Mouse (Mus musculus) embryonic facial prominence, embryonic 14.5 days (tissue): ENCODE measurements around the gene Art3. TPM values are rescaled to one million over a fixed set of nuclear protein-coding genes. Genes with fewer than 3 reads are reported as not detected.

Experiments
- ATAC-seq: fragments of 200-750 bp; cut with Nextera tagmentation; 2 replicates; pipeline ENCODE4 v1.8.0; 2017; ENCODE audit warnings: low read depth, moderate number of reproducible peaks, moderate TSS enrichment
- DNase-seq: peaks from one replicate; pipeline ENCODE4 v3.0.0-alpha.2; 2015; ENCODE audit warnings: low spot score
- H3K27ac ChIP-seq: fragments of 300-500 bp; sonication (generic); replicated peaks from 2 replicates; pipeline ENCODE4 v1.5.1; 2014; ENCODE audit warnings: low read depth, mild to moderate bottlenecking, low read length, moderate library complexity
- H3K27me3 ChIP-seq: fragments of 300-500 bp; sonication (generic); replicated peaks from 2 replicates; pipeline ENCODE4 v1.6.1; 2014; ENCODE audit warnings: low read length; ENCODE audit not compliant: control insufficient read depth, insufficient read depth
- H3K36me3 ChIP-seq: fragments of 300-500 bp; sonication (generic); 2 replicates; pipeline ENCODE4 v1.6.1; 2014; ENCODE audit warnings: low read length, mixed read lengths; ENCODE audit not compliant: control insufficient read depth, insufficient read depth
- H3K4me1 ChIP-seq: fragments of 300-500 bp; sonication (generic); 2 replicates; pipeline ENCODE4 v1.6.1; 2014; ENCODE audit warnings: antibody characterized with exemption, low read length; ENCODE audit not compliant: control insufficient read depth, insufficient read depth
- H3K4me2 ChIP-seq: fragments of 300-500 bp; sonication (generic); 2 replicates; pipeline ENCODE4 v1.6.1; 2014; ENCODE audit warnings: low read depth, mild to moderate bottlenecking, low read length, moderate library complexity, mixed read lengths
- H3K4me3 ChIP-seq: fragments of 300-500 bp; sonication (generic); 2 replicates; pipeline ENCODE4 v1.5.1; 2014; ENCODE audit warnings: low read depth, mild to moderate bottlenecking, low read length
- H3K9ac ChIP-seq: fragments of 300-500 bp; sonication (generic); 2 replicates; pipeline ENCODE4 v1.6.1; 2014; ENCODE audit warnings: low read depth, mild to moderate bottlenecking, low read length, moderate library complexity, mixed read lengths
- H3K9me3 ChIP-seq: fragments of 300-500 bp; sonication (generic); 2 replicates; pipeline ENCODE4 v1.6.1; 2016; ENCODE audit warnings: low read length; ENCODE audit not compliant: control insufficient read depth
- WGBS: fragments of 180-500 bp; shearing (Covaris S2); extraction: QIAGEN DNeasy Blood & Tissue Kit; methylation state at CpG from one replicate; pipeline ENCODE4 v1.1.7; 2014; 5-methylcytosine and 5-hydroxymethylcytosine counted together
- polyA plus RNA-seq: library from polyadenylated mRNA; unstranded; fragments of >200 nt; fragmentation: Nextera tagmentation; extraction: Ambion mirVana; gene quantifications from 2 replicates; pipeline ENCODE4 v1.2.1, GENCODE M21; 2014

The Art3 gene
- polyA plus RNA-seq, 1 experiment from 2014 or later = 10.3 TPM

- H3K9me3 ChIP-seq = no peaks in the 10 kb centered on the region
- H3K4me1 ChIP-seq = peaks cover 3% of the 10 kb centered on the region; the same call in 1 of the 2 replicates
- no peak overlapping the region for H3K27ac ChIP-seq
- no peaks in the 10 kb centered on the region for H3K36me3 ChIP-seq
- 42% methylated on average over 12 of the region's 12 CpGs for WGBS
- H3K27me3 ChIP-seq = no peaks in the 10 kb centered on the region
- H3K4me2 ChIP-seq = no peak overlapping the region
- DNase-seq = peak; percentile 91
- H3K9ac ChIP-seq = no peak overlapping the region
- H3K4me3 ChIP-seq = no peak overlapping the region
- peak; percentile 81 for ATAC-seq
Measured at GRCm38 (mm10) chr5:92381550-92382348, 50.1 kb downstream of the Art3 start.

- Histone ChIP-seq H3K27ac (no peak overlapping the region), H3K4me3 (no peak overlapping the region), H3K9ac (no peak overlapping the region), H3K4me2 (no peak overlapping the region), H3K4me1 (peaks cover 3% of the 10 kb centered on the region; the same call in 1 of the 2 replicates), H3K27me3 (no peaks in the 10 kb centered on the region), H3K9me3 (no peaks in the 10 kb centered on the region), H3K36me3 (no peaks in the 10 kb centered on the region)
- 56% methylated on average over 9 of the region's 9 CpGs for WGBS
- no peak for DNase-seq
- no peak for ATAC-seq
Measured at GRCm38 (mm10) chr5:92382349-92382679, 50.7 kb downstream of the Art3 start.

- Histone ChIP-seq H3K4me2 (no peak overlapping the region), H3K9ac (no peak overlapping the region), H3K27me3 (no peaks in the 10 kb centered on the region), H3K4me1 (no peaks in the 10 kb centered on the region), H3K9me3 (no peaks in the 10 kb centered on the region), H3K27ac (no peak overlapping the region), H3K4me3 (no peak overlapping the region), H3K36me3 (no peaks in the 10 kb centered on the region)
- 43% methylated on average over 7 of the region's 7 CpGs for WGBS
- DNase-seq (no peak), ATAC-seq (no peak)
Measured at GRCm38 (mm10) chr5:92383747-92384146, 52.1 kb downstream of the Art3 start.

GRCm38 (mm10) chr5:92384855-92385254 lies 53.2 kb downstream of the Art3 start:
- no peak for DNase-seq
- no peaks in the 10 kb centered on the region for H3K9me3 ChIP-seq
- no peak overlapping the region for H3K4me3 ChIP-seq
- H3K4me1 ChIP-seq = no peaks in the 10 kb centered on the region
- no peaks in the 10 kb centered on the region for H3K27me3 ChIP-seq
- no peak overlapping the region for H3K9ac ChIP-seq
- H3K36me3 ChIP-seq = no peaks in the 10 kb centered on the region
- H3K4me2 ChIP-seq = no peak overlapping the region
- no peak overlapping the region for H3K27ac ChIP-seq
- no peak for ATAC-seq
- 48% methylated on average over 7 of the region's 7 CpGs for WGBS

- Histone ChIP-seq H3K4me3 (no peak overlapping the region), H3K36me3 (no peaks in the 10 kb centered on the region), H3K9ac (no peak overlapping the region), H3K27ac (no peak overlapping the region), H3K27me3 (peaks cover 5% of the 10 kb centered on the region; the same call in 1 of the 2 replicates), H3K9me3 (no peaks in the 10 kb centered on the region), H3K4me2 (no peak overlapping the region), H3K4me1 (no peaks in the 10 kb centered on the region)
- DNase-seq (no peak), ATAC-seq (no peak)
- WGBS = 85% methylated on average over 5 of the region's 5 CpGs
Measured at GRCm38 (mm10) chr5:92386102-92386501, 54.5 kb downstream of the Art3 start.

GRCm38 (mm10) chr5:92386643-92387042 lies 55.0 kb downstream of the Art3 start:
- WGBS = 46% methylated on average over 6 of the region's 6 CpGs

GRCm38 (mm10) chr5:92387433-92387832 lies 55.8 kb downstream of the Art3 start:
- peaks cover 18% of the 10 kb centered on the region for H3K27me3 ChIP-seq
- ATAC-seq (no peak), DNase-seq (no peak)
- H3K9ac ChIP-seq = no peak overlapping the region
- no peak overlapping the region for H3K4me3 ChIP-seq
- H3K36me3 ChIP-seq = no peaks in the 10 kb centered on the region
- 65% methylated on average over 11 of the region's 11 CpGs for WGBS
- H3K9me3 ChIP-seq = no peaks in the 10 kb centered on the region
- H3K4me2 ChIP-seq = no peak overlapping the region
- H3K4me1 ChIP-seq = no peaks in the 10 kb centered on the region
- no peak overlapping the region for H3K27ac ChIP-seq

More at GRCm38 (mm10) chr5:92386643-92387042, 55.0 kb downstream of the Art3 start:
- Histone ChIP-seq H3K27ac (no peak overlapping the region), H3K4me2 (no peak overlapping the region), H3K36me3 (no peaks in the 10 kb centered on the region), H3K9ac (no peak overlapping the region), H3K9me3 (no peaks in the 10 kb centered on the region), H3K27me3 (peaks cover 10% of the 10 kb centered on the region), H3K4me1 (no peaks in the 10 kb centered on the region), H3K4me3 (no peak overlapping the region)
- DNase-seq = no peak
- ATAC-seq = no peak

- ATAC-seq (no peak), DNase-seq (no peak)
- 80% methylated on average over 2 of the region's 2 CpGs for WGBS
Measured at GRCm38 (mm10) chr5:92389977-92390376, 58.4 kb downstream of the Art3 start.

GRCm38 (mm10) chr5:92390615-92391014 lies 59.0 kb downstream of the Art3 start:
- Histone ChIP-seq H3K9me3 (no peaks in the 10 kb centered on the region), H3K4me3 (no peak overlapping the region), H3K9ac (no peak overlapping the region), H3K4me2 (no peak overlapping the region), H3K4me1 (no peaks in the 10 kb centered on the region), H3K27ac (no peak overlapping the region), H3K36me3 (no peaks in the 10 kb centered on the region), H3K27me3 (peaks cover 33% of the 10 kb centered on the region)
- ATAC-seq (no peak), DNase-seq (no peak)
- 63% methylated on average over 8 of the region's 8 CpGs for WGBS

More at GRCm38 (mm10) chr5:92389977-92390376, 58.4 kb downstream of the Art3 start:
- no peak overlapping the region for H3K27ac ChIP-seq
- H3K4me1 ChIP-seq = no peaks in the 10 kb centered on the region
- H3K4me2 ChIP-seq = no peak overlapping the region
- H3K36me3 ChIP-seq = no peaks in the 10 kb centered on the region
- no peak overlapping the region for H3K9ac ChIP-seq
- H3K27me3 ChIP-seq = peaks cover 33% of the 10 kb centered on the region
- no peaks in the 10 kb centered on the region for H3K9me3 ChIP-seq
- H3K4me3 ChIP-seq = no peak overlapping the region
